8 mouse cellular contexts compared by ENCODE assay signal in the genomic region with DNA sequence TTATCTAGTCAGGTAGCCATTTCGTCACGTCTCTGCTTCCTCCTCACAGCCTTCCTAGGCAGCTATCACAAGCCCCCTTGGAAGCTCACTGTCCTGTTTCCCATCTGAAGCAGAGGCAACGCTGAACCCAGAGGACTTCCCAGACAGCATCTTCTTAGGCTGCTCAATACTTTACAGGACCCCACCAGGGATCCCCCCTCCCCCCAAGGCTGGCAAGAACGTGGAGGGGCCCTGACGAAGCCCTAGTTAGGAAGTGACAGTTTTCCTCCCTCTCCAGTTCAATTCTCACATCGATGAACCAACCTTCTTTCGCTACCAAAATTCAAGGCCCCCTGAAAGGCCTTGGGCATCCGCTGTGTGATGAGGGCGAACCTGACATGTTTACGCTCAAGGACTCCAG. TPM values are rescaled to one million over a fixed set of nuclear protein-coding genes. Genes with fewer than 3 reads are reported as not detected.
DNase-seq lines count a peak whose midpoint lies in the region; ATAC-seq and TF ChIP-seq lines count a peak whose summit lies in the region.

No protein-coding gene starts in this region.

- H3K27me3 ChIP-seq in cerebellum, adult 2 months (ENCODE audit: control insufficient read depth, insufficient read depth, low read length): no peaks in the 10 kb centered on the region
- H3K27me3 ChIP-seq in spleen, adult 2 months (ENCODE audit: control insufficient read depth, insufficient read depth, low read length): no peaks in the 10 kb centered on the region
- no peaks in the 10 kb centered on the region for H3K27me3 ChIP-seq in forebrain, postnatal 0 days (ENCODE audit: insufficient read depth, low read length)
- H3K27me3 ChIP-seq in megakaryocyte, embryonic 14.5 days (replicated peaks): no peaks in the 10 kb centered on the region

- peak overlapping the region; percentile 96 for H3K4me3 ChIP-seq in cerebellum, adult 2 months (replicated peaks; ENCODE audit: insufficient read depth, low read depth, low read length)
- H3K4me3 ChIP-seq in spleen, adult 2 months (ENCODE audit: extremely low read depth, insufficient read depth, insufficient read length): peak overlapping the region; percentile 98
- H3K4me3 ChIP-seq in forebrain, postnatal 0 days (ENCODE audit: low read depth, low read length): peak overlapping the region; percentile 88
- peak overlapping the region; percentile 93 for H3K4me3 ChIP-seq in megakaryocyte, embryonic 14.5 days (replicated peaks)

- peak; percentile 30 for ATAC-seq in forebrain, postnatal 0 days
- ATAC-seq in monocyte, adult 5-6 weeks (replicated peaks; ENCODE audit: insufficient number of reproducible peaks, low FRiP score, low TSS enrichment, poor library complexity, severe bottlenecking): no peak

- H3K27ac ChIP-seq in cerebellum, adult 2 months (ENCODE audit: insufficient read depth, low read length): peak overlapping the region; percentile 88
- H3K27ac ChIP-seq in spleen, adult 2 months (ENCODE audit: insufficient read depth, low read length): peak overlapping the region; percentile 79
- H3K27ac ChIP-seq in forebrain, postnatal 0 days (ENCODE audit: low read depth, low read length): peak overlapping the region; percentile 91

- H3K9ac ChIP-seq in forebrain, postnatal 0 days: peak overlapping the region; percentile 94

- DNase-seq in cerebellum, adult 2 months: no peak
- no peak for DNase-seq in cerebellum, adult 11-12 months
- DNase-seq in spleen, adult 2 months (ENCODE audit: low read depth in 1 of 2, low spot score in 2 of 2): peak in 1 of 2 experiments; percentile 6
- no peak for DNase-seq in spleen, postnatal 10 days (ENCODE audit: low spot score in 2 of 2)
- no peak for DNase-seq in forebrain, postnatal 0 days
- DNase-seq in kidney, postnatal 14 days: peak; percentile 24

- H3K4me2 ChIP-seq in forebrain, postnatal 0 days (ENCODE audit: low read depth): peak overlapping the region; percentile 96

- H3K9me3 ChIP-seq in forebrain, postnatal 0 days (ENCODE audit: low read length): no peaks in the 10 kb centered on the region
- H3K9me3 ChIP-seq in megakaryocyte, embryonic 14.5 days: no peaks in the 10 kb centered on the region

- H3K36me3 ChIP-seq in spleen, adult 2 months (ENCODE audit: control insufficient read depth, insufficient read depth, low read length): no peaks in the 10 kb centered on the region
- no peaks in the 10 kb centered on the region for H3K36me3 ChIP-seq in forebrain, postnatal 0 days (ENCODE audit: insufficient read depth)
- H3K36me3 ChIP-seq in megakaryocyte, embryonic 14.5 days (replicated peaks; ENCODE audit: low read length): no peaks in the 10 kb centered on the region

- no peaks in the 10 kb centered on the region; the same call in 1 of the 2 replicates for H3K4me1 ChIP-seq in cerebellum, adult 2 months (ENCODE audit: control insufficient read depth, insufficient read depth, low read length)
- H3K4me1 ChIP-seq in spleen, adult 2 months (ENCODE audit: control insufficient read depth, insufficient read depth, insufficient read length): peaks cover 3% of the 10 kb centered on the region
- H3K4me1 ChIP-seq in forebrain, postnatal 0 days (ENCODE audit: insufficient read depth): peaks cover 7% of the 10 kb centered on the region
- H3K4me1 ChIP-seq in megakaryocyte, embryonic 14.5 days: peaks cover 21% of the 10 kb centered on the region

- TF ChIP-seq CTCF in cerebellum, adult 2 months (IDR thresholded peaks at IDR 0.05; ENCODE audit: borderline replicate concordance, insufficient read depth, low read depth, low read length): no peak
- no peak for TF ChIP-seq CTCF in spleen, adult 2 months (IDR thresholded peaks at IDR 0.05; ENCODE audit: extremely low read depth, insufficient read depth, insufficient read length, insufficient replicate concordance)
- TF ChIP-seq CTCF in forebrain, postnatal 0 days (IDR thresholded peaks at IDR 0.05; ENCODE audit: low read depth): no peak

- WGBS in cerebellum, adult 2 months: 4% methylated on average over 10 of the region's 10 CpGs
- 4% methylated on average over 10 of the region's 10 CpGs for WGBS in spleen, adult 2 months
- WGBS in forebrain, postnatal 0 days: under 1% methylated on average over 10 of the region's 10 CpGs

- no peak for TF ChIP-seq POLR2A in cerebellum, adult 2 months (IDR thresholded peaks at IDR 0.05; ENCODE audit: borderline replicate concordance, insufficient read depth, low read length)
- TF ChIP-seq POLR2A in spleen, adult 2 months (IDR thresholded peaks at IDR 0.05; ENCODE audit: low read depth, low read length): no peak

RNA-seq across cellular contexts. Expression of gene Fhl4, which starts 0.5 kb away (rescaled TPM):
- 0.82 and 0.87 TPM in 2 replicates for polyA plus RNA-seq in cerebellum, adult 2 months (2012; rRNA removed)
- 0.12 TPM in 2 replicates for polyA plus RNA-seq in spleen, adult 2 months (2012; rRNA removed)
- total RNA-seq in forebrain, postnatal 0 days (2014; rRNA removed): 1.8 and 2.3 TPM in 2 replicates
- 2.4 and 3.0 TPM in 2 replicates for polyA plus RNA-seq in forebrain, postnatal 0 days (2015; fragmentation: Nextera tagmentation; extraction: Ambion mirVana)
- not detected in 2 replicates for polyA plus RNA-seq in megakaryocyte, embryonic 14.5 days (2012; ENCODE audit: insufficient read depth, low replicate concordance)
- total RNA-seq in monocyte, adult 5-6 weeks (2017): 0.32 to 0.97 TPM in 2 of 3 replicates, not detected in the other

RNA-seq across cellular contexts. Expression of gene Tmem263, which starts 0.6 kb away (rescaled TPM):
- polyA plus RNA-seq in cerebellum, adult 2 months (2012; rRNA removed): 14.0 and 14.2 TPM in 2 replicates
- polyA plus RNA-seq in spleen, adult 2 months (2012; rRNA removed): 2.4 and 3.8 TPM in 2 replicates
- 29.9 and 31.5 TPM in 2 replicates for total RNA-seq in forebrain, postnatal 0 days (2014; rRNA removed)
- polyA plus RNA-seq in forebrain, postnatal 0 days (2015; fragmentation: Nextera tagmentation; extraction: Ambion mirVana): 35.9 and 48.4 TPM in 2 replicates
- 9.4 and 9.7 TPM in 2 replicates for polyA plus RNA-seq in megakaryocyte, embryonic 14.5 days (2012; ENCODE audit: insufficient read depth, low replicate concordance)
- 6.5 to 16.3 TPM (median 9.9 TPM) in 3 replicates for total RNA-seq in monocyte, adult 5-6 weeks (2017)

RNA-seq across cellular contexts. Expression of gene Mterf2, which starts 26.0 kb away (rescaled TPM):
- 22.4 and 23.0 TPM in 2 replicates for polyA plus RNA-seq in cerebellum, adult 2 months (2012; rRNA removed)
- 2.1 and 2.7 TPM in 2 replicates for polyA plus RNA-seq in spleen, adult 2 months (2012; rRNA removed)
- total RNA-seq in forebrain, postnatal 0 days (2014; rRNA removed): 23.6 and 29.0 TPM in 2 replicates
- 18.7 and 20.3 TPM in 2 replicates for polyA plus RNA-seq in forebrain, postnatal 0 days (2015; fragmentation: Nextera tagmentation; extraction: Ambion mirVana)
- 0.46 TPM in 1 of 2 replicates, not detected in the other for polyA plus RNA-seq in megakaryocyte, embryonic 14.5 days (2012; ENCODE audit: insufficient read depth, low replicate concordance)
- total RNA-seq in monocyte, adult 5-6 weeks (2017): 3.7 to 34.9 TPM (median 28.0 TPM) in 3 replicates
